Mouse (Mus musculus) limb, embryonic 11.5 days (tissue): ENCODE measurements around the gene Gabrb1. TPM values are rescaled to one million over a fixed set of nuclear protein-coding genes. Genes with fewer than 3 reads are reported as not detected.

Experiments used
- ATAC-seq: fragments of 200-750 bp; cut with Nextera tagmentation; 2 replicates; pipeline ENCODE4 v1.8.0; 2017; ENCODE audit warnings: low read depth; ENCODE audit not compliant: insufficient number of reproducible peaks, low FRiP score, low TSS enrichment
- DNase-seq: peaks from one replicate; pipeline ENCODE4 v3.0.0-alpha.2; 2015; ENCODE audit warnings: low spot score
- H3K27ac ChIP-seq: fragments of 300-500 bp; sonication (generic); replicated peaks from 2 replicates; pipeline ENCODE4 v1.5.1; 2014; ENCODE audit warnings: low read depth, mild to moderate bottlenecking, low read length
- H3K27me3 ChIP-seq: fragments of 300-500 bp; sonication (generic); 2 replicates; pipeline ENCODE4 v1.6.1; 2014; ENCODE audit warnings: mild to moderate bottlenecking, low read length, mixed read lengths; ENCODE audit not compliant: control insufficient read depth, insufficient read depth
- H3K36me3 ChIP-seq: fragments of 300-500 bp; sonication (generic); 2 replicates; pipeline ENCODE4 v1.6.1; 2014; ENCODE audit warnings: mild to moderate bottlenecking, low read length, moderate library complexity, mixed read lengths; ENCODE audit not compliant: control insufficient read depth, insufficient read depth
- H3K4me1 ChIP-seq: fragments of 300-500 bp; sonication (generic); 2 replicates; pipeline ENCODE4 v1.6.1; 2014; ENCODE audit warnings: low read length, mixed read lengths; ENCODE audit not compliant: control insufficient read depth, insufficient read depth
- H3K4me2 ChIP-seq: fragments of 300-500 bp; sonication (generic); 2 replicates; pipeline ENCODE4 v1.6.1; 2014; ENCODE audit warnings: low read depth, mild to moderate bottlenecking, moderate library complexity; ENCODE audit not compliant: severe bottlenecking
- H3K4me3 ChIP-seq: fragments of 300-500 bp; sonication (generic); 2 replicates; pipeline ENCODE4 v1.5.1; 2014; ENCODE audit warnings: low read depth, low read length
- H3K9ac ChIP-seq: fragments of 300-500 bp; sonication (generic); 2 replicates; pipeline ENCODE4 v1.6.1; 2014; ENCODE audit warnings: mild to moderate bottlenecking, low read length
- H3K9me3 ChIP-seq: fragments of 300-500 bp; sonication (generic); 2 replicates; pipeline ENCODE4 v1.6.1; 2016; ENCODE audit warnings: low read length; ENCODE audit not compliant: control insufficient read depth
- WGBS: fragments of 180-500 bp; shearing (Covaris S2); extraction: QIAGEN DNeasy Blood & Tissue Kit; methylation state at CpG from one replicate; pipeline ENCODE4 v1.1.7; 2014; 5-methylcytosine and 5-hydroxymethylcytosine counted together
- polyA plus RNA-seq: library from polyadenylated mRNA; unstranded; fragments of >200 nt; fragmentation: Nextera tagmentation; extraction: Ambion mirVana; gene quantifications from 2 replicates; pipeline ENCODE4 v1.2.1, GENCODE M21; 2014

Gabrb1 gene
- polyA plus RNA-seq, 1 experiment from 2014 or later: 0.21 TPM

DNA sequence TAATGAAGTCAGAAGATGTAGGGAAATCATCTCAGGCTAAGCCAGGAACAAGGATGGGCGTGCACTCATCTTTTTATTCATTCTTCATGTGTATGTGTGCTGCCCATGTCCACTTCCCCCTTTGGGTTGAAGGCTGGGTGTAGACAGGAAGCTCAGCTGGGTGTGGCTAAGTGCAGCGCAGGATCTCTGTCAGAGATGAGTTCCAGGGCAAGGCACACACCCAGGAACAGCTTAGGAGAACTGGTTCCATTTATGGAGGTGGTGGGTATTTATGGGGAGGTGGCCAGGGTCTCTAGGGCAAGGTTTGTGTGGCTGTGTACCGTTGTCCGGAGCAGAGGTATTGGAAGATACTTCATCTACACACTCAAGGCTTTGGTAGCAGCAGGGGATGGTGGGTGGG is 524.9 kb downstream of the Gabrb1 start:
- ATAC-seq (no peak), DNase-seq (no peak)
- WGBS: 91% methylated on average over 4 of the region's 4 CpGs
- no peaks in the 10 kb centered on the region for H3K36me3 ChIP-seq
- H3K27ac ChIP-seq: no peak overlapping the region
- no peak overlapping the region for H3K9ac ChIP-seq
- H3K4me2 ChIP-seq: no peak overlapping the region
- H3K4me1 ChIP-seq: no peaks in the 10 kb centered on the region
- H3K9me3 ChIP-seq: no peaks in the 10 kb centered on the region
- H3K27me3 ChIP-seq: no peaks in the 10 kb centered on the region
- no peak overlapping the region for H3K4me3 ChIP-seq

- 85% methylated on average over 6 of the region's 6 CpGs for WGBS
- H3K36me3 ChIP-seq: no peaks in the 10 kb centered on the region
- no peak for ATAC-seq
Measured at GRCm38 (mm10) chr5:72183929-72184328, 526.0 kb downstream of the Gabrb1 start.

GRCm38 (mm10) chr5:72184437-72185100 is 526.7 kb downstream of the Gabrb1 start:
- H3K9ac ChIP-seq: no peak overlapping the region
- H3K9me3 ChIP-seq: no peaks in the 10 kb centered on the region
- DNase-seq (no peak), ATAC-seq (no peak)
- H3K27ac ChIP-seq: no peak overlapping the region
- WGBS: 83% methylated on average over 13 of the region's 13 CpGs
- H3K4me3 ChIP-seq: no peak overlapping the region
- H3K36me3 ChIP-seq: no peaks in the 10 kb centered on the region
- no peaks in the 10 kb centered on the region for H3K4me1 ChIP-seq
- H3K27me3 ChIP-seq: no peaks in the 10 kb centered on the region
- no peak overlapping the region for H3K4me2 ChIP-seq

More at GRCm38 (mm10) chr5:72183929-72184328, 526.0 kb downstream of the Gabrb1 start:
- no peaks in the 10 kb centered on the region for H3K4me1 ChIP-seq
- no peak overlapping the region for H3K9ac ChIP-seq
- DNase-seq: no peak
- no peak overlapping the region for H3K4me3 ChIP-seq
- H3K9me3 ChIP-seq: no peaks in the 10 kb centered on the region
- H3K27ac ChIP-seq: no peak overlapping the region
- H3K4me2 ChIP-seq: no peak overlapping the region
- H3K27me3 ChIP-seq: no peaks in the 10 kb centered on the region

- no peaks in the 10 kb centered on the region for H3K27me3 ChIP-seq
- H3K4me2 ChIP-seq: no peak overlapping the region
- DNase-seq: no peak
- no peaks in the 10 kb centered on the region for H3K9me3 ChIP-seq
- H3K36me3 ChIP-seq: no peaks in the 10 kb centered on the region
- H3K9ac ChIP-seq: no peak overlapping the region
- H3K27ac ChIP-seq: no peak overlapping the region
- no peaks in the 10 kb centered on the region for H3K4me1 ChIP-seq
- H3K4me3 ChIP-seq: no peak overlapping the region
- ATAC-seq: no peak
- 82% methylated on average over 7 of the region's 7 CpGs for WGBS
Measured at GRCm38 (mm10) chr5:72191154-72191553, 533.2 kb downstream of the Gabrb1 start.

- Histone ChIP-seq H3K4me3 (no peak overlapping the region), H3K36me3 (no peaks in the 10 kb centered on the region), H3K9me3 (no peaks in the 10 kb centered on the region), H3K4me2 (no peak overlapping the region), H3K27me3 (no peaks in the 10 kb centered on the region), H3K27ac (no peak overlapping the region), H3K4me1 (no peaks in the 10 kb centered on the region), H3K9ac (no peak overlapping the region)
- WGBS: 82% methylated on average over 5 of the region's 5 CpGs
- DNase-seq (no peak), ATAC-seq (no peak)
Measured at GRCm38 (mm10) chr5:72191932-72192331, 534.0 kb downstream of the Gabrb1 start.

GRCm38 (mm10) chr5:72195442-72195841 is 537.5 kb downstream of the Gabrb1 start:
- H3K27me3 ChIP-seq: no peaks in the 10 kb centered on the region
- 89% methylated on average over 1 of the region's 1 CpGs for WGBS
- H3K4me3 ChIP-seq: no peak overlapping the region
- ATAC-seq (no peak), DNase-seq (no peak)
- H3K4me1 ChIP-seq: no peaks in the 10 kb centered on the region
- H3K9me3 ChIP-seq: no peaks in the 10 kb centered on the region
- H3K27ac ChIP-seq: no peak overlapping the region
- no peak overlapping the region for H3K4me2 ChIP-seq
- no peaks in the 10 kb centered on the region for H3K36me3 ChIP-seq
- H3K9ac ChIP-seq: no peak overlapping the region

Other genes with a start within 250 kb of the Gabrb1 start
- gene Cox7b2, start 109.9 kb upstream of the Gabrb1 start, polyA plus RNA-seq: not detected in 2 replicates
- gene Gabra4, start 195 bp downstream of the Gabrb1 start, polyA plus RNA-seq: 1.8 and 2.7 TPM in 2 replicates